Mouse (Mus musculus) CH12.LX (cell line): ENCODE data around the gene Eif2d. TPM values are rescaled to one million over a fixed set of nuclear protein-coding genes. Genes with fewer than 3 reads are reported as not detected.

ENCODE experiments used
- DNase-seq: peaks from one replicate; pipeline ENCODE4 v3.0.0-alpha.2; 2013; ENCODE audit errors: extremely low read depth
- H3K27ac ChIP-seq: 2 replicates; pipeline ENCODE4 v1.5.1; 2012; ENCODE audit warnings: low read depth, mild to moderate bottlenecking, control low read depth, moderate library complexity; ENCODE audit not compliant: insufficient read depth
- H3K27me3 ChIP-seq: replicated peaks from 2 replicates; pipeline ENCODE3; 2012; ENCODE audit warnings: inconsistent platforms
- H3K36me3 ChIP-seq, 2 experiments: replicated peaks in 1 of 2; 2 replicates each; pipeline versions ENCODE3 to v1.6.1; 2012; ENCODE audit warnings: inconsistent platforms in 1 of 2, low read length in 1 of 2, mild to moderate bottlenecking in 1 of 2, mixed read lengths in 1 of 2, moderate library complexity in 1 of 2; ENCODE audit not compliant: control insufficient read depth in 1 of 2, insufficient read depth in 1 of 2
- H3K4me1 ChIP-seq, 2 experiments: 2 replicates each; pipeline ENCODE4 v1.6.1; 2012; ENCODE audit warnings: inconsistent platforms in 1 of 2, moderate library complexity in 1 of 2; ENCODE audit not compliant: insufficient read depth in 2 of 2, control insufficient read depth in 1 of 2
- H3K4me2 ChIP-seq: 2 replicates; pipeline ENCODE4 v1.6.1; 2012; ENCODE audit warnings: low read depth, mild to moderate bottlenecking, control low read depth; ENCODE audit not compliant: poor library complexity, insufficient read depth, severe bottlenecking
- H3K4me3 ChIP-seq, 3 experiments: fragments of 150-350 bp in 1 of 3; sonication (generic) in 1 of 3; replicated peaks in 1 of 3; 2 replicates each; pipeline versions ENCODE3 to v1.5.1; 2011 to 2012; ENCODE audit warnings: low read depth in 2 of 3, low read length in 2 of 3, mild to moderate bottlenecking in 2 of 3, moderate library complexity in 2 of 3, control low read depth in 1 of 3, improper control_type of control experiment in 1 of 3, inconsistent platforms in 1 of 3, mixed read lengths in 1 of 3; ENCODE audit not compliant: poor library complexity in 1 of 3
- H3K79me2 ChIP-seq: replicated peaks from 2 replicates; pipeline ENCODE4 v1.6.1; 2012; ENCODE audit warnings: mild to moderate bottlenecking, moderate library complexity; ENCODE audit not compliant: control insufficient read depth, poor library complexity, insufficient read depth, severe bottlenecking; ENCODE audit errors: extremely low read depth
- H3K9ac ChIP-seq: 2 replicates; pipeline ENCODE4 v1.6.1; 2012; ENCODE audit warnings: low read depth, mild to moderate bottlenecking, control low read depth, moderate library complexity; ENCODE audit not compliant: insufficient read depth
- H3K9me3 ChIP-seq: replicated peaks from 2 replicates; pipeline ENCODE3; 2012; ENCODE audit warnings: low read length, inconsistent platforms, mixed read lengths
- CHD2 ChIP-seq: IDR thresholded peaks from 2 replicates; pipeline ENCODE4 v1.6.1; 2011; ENCODE audit warnings: low read length, improper control_type of control experiment
- ELF1 ChIP-seq: IDR thresholded peaks from 2 replicates; pipeline ENCODE4 v1.6.1; 2014; ENCODE audit warnings: low read depth, mild to moderate bottlenecking, inconsistent platforms, low read length, improper control_type of control experiment
- EP300 ChIP-seq: IDR thresholded peaks from 2 replicates; pipeline ENCODE4 v1.6.1; 2011; ENCODE audit warnings: low read length, improper control_type of control experiment
- ETS1 ChIP-seq: conservative IDR thresholded peaks from 2 replicates; pipeline ENCODE4 v1.6.1; 2012; ENCODE audit warnings: low read depth, mild to moderate bottlenecking, inconsistent platforms, low read length, improper control_type of control experiment, moderate library complexity
- IRF4 ChIP-seq: IDR thresholded peaks from 2 replicates; pipeline ENCODE4 v1.6.1; 2014; ENCODE audit warnings: low read depth, mild to moderate bottlenecking, inconsistent platforms, low read length, improper control_type of control experiment
- JUN ChIP-seq: IDR thresholded peaks from 2 replicates; pipeline ENCODE4 v1.6.1; 2011; ENCODE audit warnings: low read depth, mild to moderate bottlenecking, low read length, improper control_type of control experiment, moderate library complexity; ENCODE audit not compliant: insufficient read depth
- JUND ChIP-seq: conservative IDR thresholded peaks from 2 replicates; pipeline ENCODE4 v1.6.1; 2011; ENCODE audit warnings: low read depth, low read length, improper control_type of control experiment
- MAX ChIP-seq: IDR thresholded peaks from 2 replicates; pipeline ENCODE4 v1.6.1; 2011; ENCODE audit warnings: low read length, improper control_type of control experiment
- MAZ ChIP-seq: IDR thresholded peaks from 2 replicates; pipeline ENCODE4 v1.6.1; 2012; ENCODE audit warnings: low read depth, mild to moderate bottlenecking, inconsistent platforms, low read length, improper control_type of control experiment, moderate library complexity
- MEF2A ChIP-seq: IDR thresholded peaks from 2 replicates; pipeline ENCODE4 v1.6.1; 2014; ENCODE audit warnings: low read depth, mild to moderate bottlenecking, inconsistent platforms, low read length, improper control_type of control experiment, borderline replicate concordance
- MXI1 ChIP-seq: IDR thresholded peaks from 2 replicates; pipeline ENCODE4 v1.6.1; 2011; ENCODE audit warnings: mild to moderate bottlenecking, low read depth, low read length, improper control_type of control experiment
- MYC ChIP-seq: IDR thresholded peaks from 2 replicates; pipeline ENCODE4 v1.6.1; 2011; ENCODE audit warnings: low read depth, mild to moderate bottlenecking, improper control_type of control experiment, low read length
- NELFE ChIP-seq: IDR thresholded peaks from 2 replicates; pipeline ENCODE4 v1.6.1; 2011; ENCODE audit warnings: low read depth, low read length, improper control_type of control experiment
- POLR2A ChIP-seq: IDR thresholded peaks from 2 replicates; pipeline ENCODE4 v1.6.1; 2011; ENCODE audit warnings: low read depth, mild to moderate bottlenecking, improper control_type of control experiment, low read length
- RCOR1 ChIP-seq: conservative IDR thresholded peaks from 2 replicates; pipeline ENCODE4 v1.6.1; 2012; ENCODE audit warnings: low read depth, mild to moderate bottlenecking, inconsistent platforms, low read length, improper control_type of control experiment
- SIN3A ChIP-seq: IDR thresholded peaks from 2 replicates; pipeline ENCODE4 v1.6.1; 2012; ENCODE audit warnings: low read length, improper control_type of control experiment, inconsistent platforms
- SMC3 ChIP-seq: IDR thresholded peaks from 2 replicates; pipeline ENCODE4 v1.6.1; 2011; ENCODE audit warnings: low read depth, low read length, improper control_type of control experiment
- TCF12 ChIP-seq: IDR thresholded peaks from 2 replicates; pipeline ENCODE4 v1.6.1; 2014; ENCODE audit warnings: low read depth, mild to moderate bottlenecking, inconsistent platforms, low read length, improper control_type of control experiment
- UBTF ChIP-seq: IDR thresholded peaks from 2 replicates; pipeline ENCODE4 v1.6.1; 2012; ENCODE audit warnings: low read depth, mild to moderate bottlenecking, inconsistent platforms, low read length, improper control_type of control experiment, moderate library complexity
- USF1 ChIP-seq: IDR thresholded peaks from 2 replicates; pipeline ENCODE4 v1.6.1; 2014; ENCODE audit warnings: low read depth, mild to moderate bottlenecking, inconsistent platforms, low read length, improper control_type of control experiment
- USF2 ChIP-seq: conservative IDR thresholded peaks from 2 replicates; pipeline ENCODE4 v1.6.1; 2011; ENCODE audit warnings: low read depth, low read length, improper control_type of control experiment
- ZMIZ1 ChIP-seq: IDR thresholded peaks from 2 replicates; pipeline ENCODE4 v1.6.1; 2012; ENCODE audit warnings: low read depth, mild to moderate bottlenecking, inconsistent platforms, low read length, improper control_type of control experiment
- dilution Hi-C: fragments of 300-500 bp; cut with MboI; formaldehyde crosslinking; loops from 2 replicates; pipeline ENCODE4 v1.14.3; 2020; ENCODE audit warnings: low sequenced_read_pairs; ENCODE audit not compliant: extremely low pct_unique_long_range_greater_than_20kb, extremely low pct_ligation_motif_present
- in situ Hi-C: fragments of 300-500 bp; cut with MboI; formaldehyde crosslinking; loops from 3 replicates; pipeline ENCODE4 v1.14.3; 2019; ENCODE audit warnings: low sequenced_read_pairs, low pct_ligation_motif_present, low pct_unique_long_range_greater_than_20kb, mixed read lengths
- polyA plus RNA-seq: library from polyadenylated mRNA; unstranded; fragments of >175 nt; gene quantifications from 2 replicates; pipeline ENCODE4 v1.2.1, GENCODE M21; 2012; ENCODE audit warnings: low read depth; ENCODE audit not compliant: insufficient read length
- total RNA-seq, 2 experiments: library from RNA; depleted of rRNA; stranded (reverse); fragments of 300-350 nt in 1 of 2; fragments of >200 nt in 1 of 2; gene quantifications; 2 replicates each; pipeline ENCODE4 v1.2.3; 2012 to 2014

The Eif2d gene
- total and polyA plus RNA-seq, 3 experiments = 46.9 to 57.2 (median 53.0) TPM

- peak overlapping the region; percentile 72 for H3K4me2 ChIP-seq
- no peaks in the 10 kb centered on the region for H3K36me3 ChIP-seq
- in situ Hi-C loops (no loop called here), dilution Hi-C loops (no loop called here)
- H3K9me3 ChIP-seq = peaks cover 4% of the 10 kb centered on the region
- H3K4me1 ChIP-seq = peaks cover 12 to 40% of the 10 kb centered on the region in 2 experiments
- TF ChIP-seq USF2 (peak; percentile 73), SMC3 (no peak), NELFE (0 out of 2 replicates have a peak, but pooled peaks have one; percentile 26), ELF1 (peak; percentile 60; the same call in 1 of the 2 replicates), SIN3A (0 out of 2 replicates have a peak, but pooled peaks have one; percentile 24), POLR2A (peak; percentile 22; the same call in 1 of the 2 replicates), ZMIZ1 (no peak), ETS1 (peak; percentile 81), MEF2A (peak; percentile 68; the same call in 1 of the 2 replicates), JUND (no peak), JUN (no peak), MAX (peak; percentile 78), UBTF (no peak), MXI1 (no peak; the same call in 1 of the 2 replicates), USF1 (peak; percentile 78), MYC (peak; percentile 25; the same call in 1 of the 2 replicates), IRF4 (peak; percentile 94), TCF12 (peak; percentile 93), EP300 (peak; percentile 96), MAZ (0 out of 2 replicates have a peak, but pooled peaks have one; percentile 20), RCOR1 (peak; percentile 76), CHD2 (peak; percentile 51)
- peak overlapping the region; percentile 8; the same call in 1 of the 2 replicates for H3K9ac ChIP-seq
- H3K27ac ChIP-seq = peak overlapping the region; percentile 33; the same call in 1 of the 2 replicates
- H3K79me2 ChIP-seq = no peaks in the 10 kb centered on the region
- H3K27me3 ChIP-seq = peaks cover 4% of the 10 kb centered on the region
- DNase-seq = peak; percentile 51
- peak overlapping the region in 1 of 3 experiments; percentile 1 for H3K4me3 ChIP-seq
These were observed 49.1 kb upstream of the Eif2d start for GRCm38 (mm10) chr1:131103776-131104424.
